Mouse (Mus musculus) left cerebral cortex, adult 2 months (tissue): Measurements from ENCODE around the gene Fyb. TPM values are rescaled to one million over a fixed set of nuclear protein-coding genes. Genes with fewer than 3 reads are reported as not detected.

Experiments used
- DNase-seq, 2 experiments: peaks; one replicate each; pipeline ENCODE4 v3.0.0; 2021 to 2022; ENCODE audit warnings: low spot score in 2 of 2, mixed read lengths in 1 of 2; ENCODE audit errors: extremely low spot score in 1 of 2
- H3K27ac ChIP-seq: fragments of 200-600 bp; 2 replicates; pipeline ENCODE4 v1.8.1; 2022
- H3K4me3 ChIP-seq: fragments of 200-600 bp; 2 replicates; pipeline ENCODE4 v1.8.1; 2022
- CTCF ChIP-seq: fragments of 200-600 bp; IDR thresholded peaks from 2 replicates; pipeline ENCODE4 v1.8.1; 2022; ENCODE audit warnings: antibody characterized with exemption, mild to moderate bottlenecking, moderate library complexity
- intact Hi-C: fragments of 180-260 bp; cut with DNase I; formaldehyde crosslinking; loops from one replicate; pipeline ENCODE4 v1.15.1; 2025
- long read RNA-seq, 2 experiments: library from polyadenylated mRNA; stranded (forward); transcript quantifications; one replicate each; pipeline ENCODE4 v2.0.0; 2021; ENCODE audit warnings: borderline mapping rate in 2 of 2
- total RNA-seq, 2 experiments: library from RNA; stranded (reverse); gene quantifications; 2 replicates each; pipeline ENCODE4 v1.2.3; 2021

The Fyb gene
- total RNA-seq = 1 to 10 TPM; 9.2 to 9.9 TPM
- long read RNA-seq, experiment 1, partial matches to known transcripts = 1 of 1 reads
- long read RNA-seq, experiment 1, other reads (novel, unspliced or antisense) = 0 of 1 reads
- long read RNA-seq, experiment 2, partial matches to known transcripts = 0 of 1 reads
- long read RNA-seq, experiment 2, other reads (novel, unspliced or antisense) = 1 of 1 reads

DNA sequence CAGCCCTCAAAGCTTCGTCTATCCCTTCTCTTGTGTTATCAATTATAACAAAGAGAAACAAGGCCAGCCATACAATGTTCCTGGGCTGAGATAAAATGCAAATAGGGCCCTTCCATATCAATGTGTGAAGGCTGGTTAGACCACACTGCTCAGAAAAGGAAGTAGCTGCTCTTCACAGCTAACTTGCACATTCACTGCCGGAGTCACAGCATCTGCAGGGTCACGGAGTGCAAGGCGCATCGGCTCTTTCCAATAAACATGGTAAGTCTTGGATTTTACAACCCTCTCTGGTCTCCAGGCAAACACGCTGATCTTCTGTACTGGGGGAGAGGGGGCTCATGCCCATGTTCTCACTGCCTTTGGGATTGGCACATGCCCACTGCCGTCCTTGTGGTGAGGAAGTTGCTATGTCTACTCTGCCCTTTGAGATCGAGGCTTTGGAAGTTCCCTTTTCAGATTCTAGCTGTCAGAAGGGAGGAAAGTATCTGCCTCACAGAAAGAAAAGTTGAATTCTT is at the start of gene Fyb:
Gene Fyb, plus strand, starts transcription at position 201 of the 515 bp plus-strand sequence.
- TF ChIP-seq CTCF = no peak
- intact Hi-C loops = no loop called here

DNA sequence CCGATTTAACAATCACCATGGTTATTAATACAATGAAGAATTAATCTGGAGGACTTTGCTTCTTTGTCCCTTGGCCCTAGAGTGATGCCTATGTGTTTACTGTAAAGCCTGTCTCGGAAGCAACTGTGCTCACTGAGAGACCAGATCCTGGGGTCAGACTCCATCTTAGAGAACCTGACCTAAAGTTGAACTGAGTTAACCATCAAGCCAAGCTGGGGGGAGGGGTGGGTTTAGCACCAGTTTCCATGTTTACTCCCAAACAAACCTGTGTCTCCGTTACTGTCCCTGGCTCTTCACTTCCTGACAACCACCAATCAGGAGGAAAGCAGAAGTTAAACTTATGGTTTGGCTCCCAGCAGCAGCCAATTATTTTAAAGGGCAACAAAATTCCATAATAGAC is 39.1 kb upstream of the Fyb start:
- intact Hi-C loops = no loop called here
- no peak for TF ChIP-seq CTCF
- H3K27ac ChIP-seq = no peak overlapping the region
- DNase-seq = no peak
- no peak overlapping the region for H3K4me3 ChIP-seq

More for the DNA sequence above, at the start of gene Fyb:
- no peak for DNase-seq
- no peak within 1 kb of the TSS for H3K27ac ChIP-seq
- no peak within 1 kb of the TSS for H3K4me3 ChIP-seq

DNA sequence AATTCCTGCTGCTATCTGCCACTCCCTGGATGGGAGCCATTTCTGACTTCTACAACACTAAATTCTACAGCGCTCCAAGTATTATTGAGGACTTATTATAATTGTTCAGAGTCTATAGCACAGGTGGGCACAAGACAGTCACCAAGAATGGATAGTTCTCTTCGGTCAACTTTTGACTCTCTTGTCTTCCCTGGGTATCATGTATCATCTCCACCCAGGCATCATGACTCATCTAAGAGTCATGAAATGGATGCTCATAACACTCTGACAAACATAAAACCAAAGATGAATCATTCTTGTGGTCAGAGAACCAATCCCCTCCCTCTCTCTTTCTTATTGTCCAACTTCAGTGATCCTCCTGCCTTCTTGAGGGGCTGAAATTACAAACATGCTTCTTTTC is 30.3 kb upstream of the Fyb start:
- Histone ChIP-seq H3K27ac (no peak overlapping the region), H3K4me3 (no peak overlapping the region)
- intact Hi-C loops = no loop called here
- DNase-seq = no peak
- TF ChIP-seq CTCF = no peak

GRCm38 (mm10) chr15:6498396-6499070 is 24.1 kb upstream of the Fyb start:
- no peak overlapping the region for H3K27ac ChIP-seq
- H3K4me3 ChIP-seq = no peak overlapping the region
- no peak for DNase-seq
- no peak for TF ChIP-seq CTCF
- intact Hi-C loops = no loop called here

- intact Hi-C loops = loop anchor here (2.0 to 5.0 kb wide), 2 partner anchors 70 to 122 kb away; no protein-coding TSS in a partner anchor
- no peak for DNase-seq
- no peak overlapping the region for H3K4me3 ChIP-seq
- peak; percentile 29 for TF ChIP-seq CTCF
- H3K27ac ChIP-seq = no peak overlapping the region
These were observed 21.9 kb upstream of the Fyb start for GRCm38 (mm10) chr15:6500787-6501186.

DNA sequence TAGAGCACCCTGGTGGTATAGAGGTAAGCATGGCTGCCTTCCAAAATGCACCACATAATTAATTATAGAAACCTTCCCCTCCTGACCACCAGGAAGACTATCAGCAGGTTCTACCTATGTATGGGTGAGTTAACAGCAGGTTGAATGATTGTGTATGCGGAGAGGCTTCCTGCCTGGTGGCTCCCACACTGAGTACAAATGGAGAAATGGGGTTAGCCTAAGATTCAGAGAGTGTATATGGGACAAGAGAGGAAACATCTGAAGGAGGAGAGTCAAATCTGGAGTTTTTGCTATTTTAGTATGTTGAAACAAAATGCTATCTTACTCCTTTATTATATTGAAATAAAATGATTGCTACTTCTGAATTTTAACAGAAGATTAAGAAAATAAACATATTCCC is 5.1 kb upstream of the Fyb start:
- Histone ChIP-seq H3K27ac (no peak overlapping the region; the same call in 1 of the 2 replicates), H3K4me3 (no peak overlapping the region)
- no peak for TF ChIP-seq CTCF
- no peak for DNase-seq
- intact Hi-C loops = no loop called here

DNA sequence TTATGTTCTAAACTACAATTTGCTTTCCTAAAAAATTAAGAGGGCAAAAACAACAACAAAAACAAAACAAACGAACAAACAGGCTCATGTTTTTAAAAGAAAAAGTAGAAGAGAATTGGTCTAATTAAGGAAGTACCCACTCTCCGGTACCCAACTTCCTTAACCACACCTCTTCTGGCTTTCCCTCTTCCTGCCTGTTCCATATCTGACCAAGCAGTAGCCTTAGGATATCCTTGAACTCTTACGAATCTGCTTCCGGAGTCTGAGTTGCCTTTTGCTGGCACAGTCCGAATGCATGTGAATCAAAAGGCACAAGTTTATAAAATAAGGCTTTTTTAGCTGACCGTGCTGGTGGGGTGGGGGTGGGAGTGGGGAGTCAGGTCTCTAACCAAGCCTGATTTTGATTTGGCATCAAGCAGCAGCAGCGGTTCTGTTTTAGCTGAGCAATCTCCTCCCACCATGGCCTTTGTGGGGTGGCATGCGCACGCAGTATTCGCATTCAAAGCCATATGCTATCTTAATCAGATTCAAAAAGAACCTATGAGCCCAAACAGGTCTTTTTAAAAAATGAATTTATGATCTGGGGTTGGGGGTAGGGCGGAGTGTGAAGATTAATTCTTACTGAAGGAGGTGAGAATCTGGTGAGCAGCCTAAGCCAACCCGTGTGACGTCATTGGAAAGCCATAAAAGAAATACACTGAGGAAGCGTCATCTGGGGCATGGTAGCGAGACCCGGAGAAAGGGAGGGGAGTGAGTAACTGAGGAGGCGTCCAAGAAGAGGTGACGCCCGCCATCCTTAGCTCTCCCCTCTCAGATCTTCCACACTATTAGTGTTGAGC is 3.0 kb upstream of the Fyb start:
- DNase-seq = no peak
- no peak for TF ChIP-seq CTCF
- intact Hi-C loops = no loop called here
- Histone ChIP-seq H3K27ac (no peak overlapping the region), H3K4me3 (no peak overlapping the region)

- Histone ChIP-seq H3K27ac (no peak overlapping the region), H3K4me3 (no peak overlapping the region)
- no peak for TF ChIP-seq CTCF
- no peak for DNase-seq
- intact Hi-C loops = no loop called here
These were observed 2.0 kb upstream of the Fyb start for GRCm38 (mm10) chr15:6520505-6521155.

DNA sequence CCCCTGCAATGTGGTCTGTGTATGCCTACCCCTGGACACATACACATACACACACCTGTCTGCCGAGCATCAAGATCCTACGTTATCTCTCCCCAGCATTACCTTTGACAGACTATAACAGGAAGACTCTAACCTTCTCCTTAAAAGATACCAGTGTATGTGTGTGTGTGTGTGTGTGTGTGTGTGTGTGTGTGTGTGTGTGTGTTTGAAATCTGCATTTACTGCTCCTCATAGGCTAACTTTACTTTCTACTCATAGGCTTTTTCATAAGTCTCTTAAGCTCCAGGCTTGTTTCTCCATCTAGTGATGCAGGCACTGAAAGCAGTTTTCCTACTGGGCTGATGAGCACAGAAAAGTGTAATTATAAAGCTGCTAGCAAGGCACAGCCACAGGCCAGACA is 2.1 kb downstream of the Fyb start:
- Histone ChIP-seq H3K4me3 (no peak overlapping the region), H3K27ac (no peak overlapping the region)
- intact Hi-C loops = no loop called here
- TF ChIP-seq CTCF = no peak
- no peak for DNase-seq

DNA sequence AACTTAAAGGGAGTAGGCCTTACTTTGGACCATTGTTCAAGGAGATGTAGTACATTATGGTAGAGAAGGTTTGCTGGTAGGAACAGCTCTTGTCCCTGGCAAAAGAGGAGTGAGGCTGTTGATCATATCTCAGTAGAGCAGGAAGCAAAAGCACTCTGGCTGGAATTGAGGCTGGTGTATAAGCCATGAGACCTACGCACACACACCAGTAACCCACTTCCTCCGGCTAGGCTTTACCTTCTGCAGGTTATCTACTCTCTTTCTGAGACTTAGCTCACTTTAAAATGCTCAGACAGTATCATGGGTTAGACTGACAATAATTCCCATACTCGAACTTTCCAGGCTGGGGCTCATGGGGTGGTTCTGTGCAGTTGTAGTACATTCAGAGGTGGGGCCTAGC is 2.7 kb downstream of the Fyb start:
- intact Hi-C loops = no loop called here
- DNase-seq = no peak
- H3K27ac ChIP-seq = no peak overlapping the region
- no peak for TF ChIP-seq CTCF
- no peak overlapping the region for H3K4me3 ChIP-seq

GRCm38 (mm10) chr15:6533858-6534343 is 11.2 kb downstream of the Fyb start:
- no peak for DNase-seq
- intact Hi-C loops = no loop called here
- TF ChIP-seq CTCF = no peak
- Histone ChIP-seq H3K27ac (no peak overlapping the region), H3K4me3 (no peak overlapping the region)

DNA sequence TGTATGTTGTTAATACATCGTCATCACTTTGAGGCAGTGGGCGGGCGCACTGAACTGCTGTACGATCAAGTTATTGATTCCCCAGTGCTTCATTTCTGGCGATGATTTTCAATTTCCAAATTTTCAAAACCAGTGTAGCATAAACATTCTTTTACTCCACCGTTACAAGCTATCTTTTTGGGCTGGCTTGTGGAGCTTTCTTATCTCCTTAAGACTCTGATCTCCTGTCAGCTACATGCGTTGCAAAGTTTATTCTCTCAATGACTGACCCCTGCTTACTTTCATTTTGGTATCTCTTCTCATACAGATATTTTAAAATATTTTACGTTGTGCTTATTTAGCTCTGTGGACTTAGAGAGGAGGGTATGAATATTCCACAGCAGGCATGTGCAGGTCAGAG is 11.9 kb downstream of the Fyb start:
- Histone ChIP-seq H3K4me3 (no peak overlapping the region), H3K27ac (no peak overlapping the region)
- TF ChIP-seq CTCF = no peak
- DNase-seq = no peak
- intact Hi-C loops = no loop called here
